In the genomic region with DNA sequence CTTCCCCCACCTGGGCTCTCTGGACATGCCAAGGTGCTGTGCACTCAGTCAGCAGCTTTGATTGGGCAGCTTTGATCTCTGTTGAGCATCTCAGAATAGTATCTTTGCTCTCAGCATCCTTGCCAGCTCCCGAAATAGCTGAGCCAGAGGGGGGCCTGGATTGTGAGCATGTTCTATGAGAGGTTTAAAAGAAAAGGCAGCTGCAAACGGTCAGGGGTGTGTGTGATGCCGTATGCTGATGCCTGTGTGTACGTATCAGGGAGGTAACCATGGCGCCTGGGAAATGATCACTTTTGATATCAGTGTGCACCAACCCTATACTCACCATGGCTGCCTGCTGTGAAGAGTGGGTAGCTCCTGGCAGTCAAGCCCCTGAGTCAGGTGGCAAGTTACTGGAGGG, we compare ENCODE assay signal across 14 mouse cellular contexts.
DNase-seq lines count a peak whose midpoint lies in the region; ATAC-seq and TF ChIP-seq lines count a peak whose summit lies in the region.
"Had no signal": no experiment of that assay in that cellular context is flagged by ENCODE, and none has a peak within 500 bp of the region (broad histone marks: within the 10 kb centered on the region; RNA-seq: fewer than 3 reads in every experiment).

No protein-coding gene starts in this region.

- no peak overlapping the region for H3K9ac ChIP-seq in midbrain, embryonic 15.5 days
- no peak overlapping the region for H3K9ac ChIP-seq in intestine, embryonic 16.5 days (ENCODE audit: low read depth, low read length)
- H3K9ac ChIP-seq: hindbrain, embryonic 13.5 days; liver, embryonic 12.5 days had no signal

- H3K4me1 ChIP-seq in midbrain, embryonic 15.5 days, result peaks cover 33% of the 10 kb centered on the region
- no peaks in the 10 kb centered on the region for H3K4me1 ChIP-seq in intestine, embryonic 16.5 days (ENCODE audit: control insufficient read depth, insufficient read depth, low read length)
- H3K4me1 ChIP-seq: liver, embryonic 12.5 days had no signal

- 35% methylated on average over 5 of the region's 5 CpGs for WGBS in midbrain, embryonic 15.5 days
- 68% methylated on average over 5 of the region's 5 CpGs for WGBS in intestine, embryonic 16.5 days

- H3K9me3 ChIP-seq in midbrain, embryonic 15.5 days, result no peaks in the 10 kb centered on the region
- no peaks in the 10 kb centered on the region for H3K9me3 ChIP-seq in intestine, embryonic 16.5 days (ENCODE audit: control insufficient read depth, low read length)
- H3K9me3 ChIP-seq: hindbrain, embryonic 13.5 days; liver, embryonic 12.5 days had no signal

- ATAC-seq in midbrain, embryonic 15.5 days (replicated peaks), result peak; percentile 44; the same call in 1 of the 2 replicates
- no peak for ATAC-seq in intestine, embryonic 16.5 days
- ATAC-seq: activated CD4-positive, CD25-positive, alpha-beta regulatory T cell, adult 4 months; liver, embryonic 12.5 days had no signal

- DNase-seq in gastrocnemius, adult 18-20 months (ENCODE audit: low spot score), result peak; percentile 48
- DNase-seq in gastrocnemius, postnatal 4 days (ENCODE audit: low spot score in 2 of 2), result no peak
- no peak for DNase-seq in left cerebral cortex, adult 2 months (ENCODE audit: extremely low spot score in 1 of 2, low spot score in 2 of 2)
- no peak for DNase-seq in left cerebral cortex, postnatal 4 days
- peak; percentile 56 to 68 for DNase-seq in cerebellum, adult 18-20 months
- DNase-seq in adrenal gland, postnatal 14 days, result no peak
- DNase-seq: kidney, postnatal 25 days; lung, postnatal 10 days; thymus, postnatal 25 days had no signal

- TF ChIP-seq CTCF in left cerebral cortex, adult 2 months (IDR thresholded peaks at IDR 0.05), result no peak

- H3K27me3 ChIP-seq in midbrain, embryonic 15.5 days (replicated peaks), result no peaks in the 10 kb centered on the region
- no peaks in the 10 kb centered on the region for H3K27me3 ChIP-seq in intestine, embryonic 16.5 days (replicated peaks; ENCODE audit: control insufficient read depth, insufficient read depth, low read length)
- H3K27me3 ChIP-seq: hindbrain, embryonic 13.5 days; liver, embryonic 12.5 days had no signal

- H3K4me2 ChIP-seq in midbrain, embryonic 15.5 days, result no peak overlapping the region
- no peak overlapping the region for H3K4me2 ChIP-seq in intestine, embryonic 16.5 days (ENCODE audit: low read depth, low read length)
- H3K4me2 ChIP-seq: hindbrain, embryonic 13.5 days; liver, embryonic 12.5 days had no signal

- H3K27ac ChIP-seq in left cerebral cortex, adult 2 months, result peak overlapping the region; percentile 28
- H3K27ac ChIP-seq in midbrain, embryonic 15.5 days, result peak overlapping the region; percentile 46; the same call in 1 of the 2 replicates
- no peak overlapping the region for H3K27ac ChIP-seq in intestine, embryonic 16.5 days (ENCODE audit: low read length)
- H3K27ac ChIP-seq: hindbrain, embryonic 13.5 days; liver, embryonic 12.5 days had no signal

- H3K4me3 ChIP-seq in left cerebral cortex, adult 2 months, result no peak overlapping the region
- no peak overlapping the region for H3K4me3 ChIP-seq in midbrain, embryonic 15.5 days
- H3K4me3 ChIP-seq in intestine, embryonic 16.5 days (ENCODE audit: low read length), result no peak overlapping the region
- H3K4me3 ChIP-seq: hindbrain, embryonic 13.5 days; liver, embryonic 12.5 days had no signal

- intact Hi-C loops in left cerebral cortex, adult 2 months (cut with DNase I), result no loop called here
- intact Hi-C loops in left cerebral cortex, postnatal 4 days (cut with DNase I), result no loop called here

- no peaks in the 10 kb centered on the region for H3K36me3 ChIP-seq in midbrain, embryonic 15.5 days (replicated peaks)
- no peaks in the 10 kb centered on the region for H3K36me3 ChIP-seq in intestine, embryonic 16.5 days (ENCODE audit: control insufficient read depth, insufficient read depth, low read length)
- H3K36me3 ChIP-seq: hindbrain, embryonic 13.5 days; liver, embryonic 12.5 days had no signal

Comparison
In these comparisons a context has a peak if more than half of its experiments do, and no peak if none do; other contexts are left out.
1. DNase-seq: peak in gastrocnemius, adult 18-20 months (single experiment) and cerebellum, adult 18-20 months (2 of 2); none in gastrocnemius, postnatal 4 days (0 of 2), left cerebral cortex, adult 2 months (0 of 2), left cerebral cortex, postnatal 4 days (single experiment) and adrenal gland, postnatal 14 days (single experiment).